Mouse (Mus musculus) limb, embryonic 14.5 days (tissue): Measurements from ENCODE around the gene Zmiz1. TPM values are rescaled to one million over a fixed set of nuclear protein-coding genes. Genes with fewer than 3 reads are reported as not detected.

Experiments used
- ATAC-seq: fragments of 200-750 bp; cut with Nextera tagmentation; 2 replicates; pipeline ENCODE4 v1.8.0; 2017; ENCODE audit warnings: low read depth, moderate number of reproducible peaks, moderate TSS enrichment; ENCODE audit not compliant: low FRiP score
- DNase-seq: peaks from one replicate; pipeline ENCODE4 v3.0.0-alpha.2; 2015; ENCODE audit warnings: low spot score
- H3K27ac ChIP-seq: fragments of 300-500 bp; sonication (generic); replicated peaks from 2 replicates; pipeline ENCODE4 v1.5.1; 2014; ENCODE audit warnings: low read depth, mild to moderate bottlenecking, low read length, moderate library complexity, mixed read lengths
- H3K27me3 ChIP-seq: fragments of 300-500 bp; sonication (generic); 2 replicates; pipeline ENCODE4 v1.6.1; 2014; ENCODE audit warnings: low read length, mixed read lengths; ENCODE audit not compliant: control insufficient read depth, insufficient read depth
- H3K36me3 ChIP-seq: fragments of 300-500 bp; sonication (generic); 2 replicates; pipeline ENCODE4 v1.6.1; 2014; ENCODE audit warnings: mild to moderate bottlenecking, low read length, moderate library complexity, mixed read lengths; ENCODE audit not compliant: control insufficient read depth, insufficient read depth
- H3K4me1 ChIP-seq: fragments of 300-500 bp; sonication (generic); 2 replicates; pipeline ENCODE4 v1.6.1; 2014; ENCODE audit warnings: antibody characterized with exemption, low read length, mixed read lengths; ENCODE audit not compliant: control insufficient read depth, insufficient read depth
- H3K4me2 ChIP-seq: fragments of 300-500 bp; sonication (generic); replicated peaks from 2 replicates; pipeline ENCODE4 v1.6.1; 2014; ENCODE audit warnings: low read depth, mild to moderate bottlenecking, low read length, moderate library complexity; ENCODE audit not compliant: severe bottlenecking
- H3K4me3 ChIP-seq: fragments of 300-500 bp; sonication (generic); replicated peaks from 2 replicates; pipeline ENCODE4 v1.5.1; 2014; ENCODE audit warnings: low read length
- H3K9ac ChIP-seq: fragments of 300-500 bp; sonication (generic); 2 replicates; pipeline ENCODE4 v1.6.1; 2014; ENCODE audit warnings: mild to moderate bottlenecking, low read depth, low read length, moderate library complexity; ENCODE audit not compliant: severe bottlenecking
- H3K9me3 ChIP-seq: fragments of 300-500 bp; sonication (generic); 2 replicates; pipeline ENCODE4 v1.6.1; 2016; ENCODE audit warnings: low read length; ENCODE audit not compliant: control insufficient read depth
- POLR2A ChIP-seq: fragments of 200-500 bp; IDR thresholded peaks from 2 replicates; pipeline ENCODE4 v1.8.0; 2012; ENCODE audit warnings: inconsistent platforms, mild to moderate bottlenecking, moderate library complexity, borderline replicate concordance; ENCODE audit not compliant: insufficient read depth, insufficient read length; ENCODE audit errors: extremely low read depth
- WGBS: fragments of 180-500 bp; shearing (Covaris S2); extraction: QIAGEN DNeasy Blood & Tissue Kit; methylation state at CpG from one replicate; pipeline ENCODE4 v1.1.7; 2014; 5-methylcytosine and 5-hydroxymethylcytosine counted together
- polyA plus RNA-seq, 2 experiments: library from polyadenylated mRNA; depleted of rRNA in 1 of 2; stranded (reverse) in 1 of 2; unstranded in 1 of 2; fragments of >200 nt; fragmentation: Nextera tagmentation in 1 of 2; extraction: Ambion mirVana in 1 of 2; gene quantifications; 2 replicates each; pipeline versions ENCODE4 v1.2.1 to v1.2.3; 2012 to 2014

The Zmiz1 gene
- polyA plus RNA-seq, 2 experiments = 61.8 to 81.2 TPM

- Histone ChIP-seq H3K27ac (no peak overlapping the region), H3K36me3 (no peaks in the 10 kb centered on the region), H3K4me1 (no peaks in the 10 kb centered on the region), H3K9ac (no peak overlapping the region), H3K27me3 (no peaks in the 10 kb centered on the region), H3K4me2 (no peak overlapping the region), H3K9me3 (no peaks in the 10 kb centered on the region), H3K4me3 (no peak overlapping the region)
- no peak for TF ChIP-seq POLR2A
- 72% methylated on average over 7 of the region's 7 CpGs for WGBS
- DNase-seq (no peak), ATAC-seq (no peak)
These were observed 220.6 kb downstream of the Zmiz1 start for GRCm38 (mm10) chr14:25679625-25680024.

GRCm38 (mm10) chr14:25682020-25682419 is 223.0 kb downstream of the Zmiz1 start:
- H3K9me3 ChIP-seq = no peaks in the 10 kb centered on the region
- H3K4me2 ChIP-seq = no peak overlapping the region
- WGBS = 78% methylated on average over 6 of the region's 6 CpGs
- no peak for ATAC-seq
- H3K4me1 ChIP-seq = no peaks in the 10 kb centered on the region
- no peak overlapping the region for H3K4me3 ChIP-seq
- no peak for DNase-seq
- H3K36me3 ChIP-seq = no peaks in the 10 kb centered on the region
- H3K9ac ChIP-seq = no peak overlapping the region
- no peak overlapping the region for H3K27ac ChIP-seq
- TF ChIP-seq POLR2A = no peak
- H3K27me3 ChIP-seq = no peaks in the 10 kb centered on the region

GRCm38 (mm10) chr14:25686216-25686945 is 227.4 kb downstream of the Zmiz1 start:
- ATAC-seq = no peak
- no peak for DNase-seq
- no peak overlapping the region for H3K9ac ChIP-seq
- 51% methylated on average over 7 of the region's 7 CpGs for WGBS
- H3K9me3 ChIP-seq = no peaks in the 10 kb centered on the region
- H3K4me1 ChIP-seq = no peaks in the 10 kb centered on the region
- no peak for TF ChIP-seq POLR2A
- H3K4me3 ChIP-seq = no peak overlapping the region
- H3K27ac ChIP-seq = no peak overlapping the region
- H3K4me2 ChIP-seq = no peak overlapping the region
- no peaks in the 10 kb centered on the region for H3K36me3 ChIP-seq
- H3K27me3 ChIP-seq = no peaks in the 10 kb centered on the region

- DNase-seq (no peak), ATAC-seq (no peak)
- Histone ChIP-seq H3K9ac (no peak overlapping the region), H3K27me3 (no peaks in the 10 kb centered on the region), H3K4me3 (no peak overlapping the region), H3K4me1 (no peaks in the 10 kb centered on the region), H3K9me3 (no peaks in the 10 kb centered on the region), H3K4me2 (no peak overlapping the region), H3K27ac (no peak overlapping the region), H3K36me3 (no peaks in the 10 kb centered on the region)
- 78% methylated on average over 10 of the region's 10 CpGs for WGBS
- TF ChIP-seq POLR2A = no peak
These were observed 228.3 kb downstream of the Zmiz1 start for GRCm38 (mm10) chr14:25686983-25687901.

GRCm38 (mm10) chr14:25693271-25693887 is 234.4 kb downstream of the Zmiz1 start:
- DNase-seq (no peak), ATAC-seq (peak; percentile 21; the same call in 1 of the 2 replicates)
- peak overlapping the region; percentile 78 for H3K9ac ChIP-seq
- H3K4me2 ChIP-seq = peak overlapping the region; percentile 95
- no peaks in the 10 kb centered on the region for H3K27me3 ChIP-seq
- H3K4me1 ChIP-seq = peaks cover 19% of the 10 kb centered on the region
- H3K9me3 ChIP-seq = no peaks in the 10 kb centered on the region
- TF ChIP-seq POLR2A = no peak
- peak overlapping the region; percentile 88 for H3K4me3 ChIP-seq
- peaks cover 19% of the 10 kb centered on the region for H3K36me3 ChIP-seq
- WGBS = 72% methylated on average over 6 of the region's 6 CpGs
- peak overlapping the region; percentile 56 for H3K27ac ChIP-seq
